In the genomic region with DNA sequence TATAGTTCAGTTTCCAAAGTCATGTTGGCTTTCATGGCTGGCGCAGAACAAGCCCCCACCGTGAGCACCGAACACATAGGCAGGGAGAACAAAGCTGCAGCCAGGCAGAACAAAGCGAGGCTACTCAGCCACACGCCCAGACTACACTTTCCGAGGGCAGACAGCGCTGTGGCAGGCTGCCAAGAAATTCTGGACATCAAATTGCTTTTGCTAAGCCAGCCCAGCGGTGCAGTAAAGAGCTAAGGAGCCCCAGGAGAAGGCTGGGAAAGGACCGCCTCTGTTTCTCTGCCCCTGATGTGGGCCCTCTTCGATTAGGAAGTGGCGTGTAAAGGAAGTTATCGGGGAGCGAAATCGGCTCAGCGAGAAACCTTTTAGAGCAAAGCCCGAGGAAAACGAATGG, we compare ENCODE assay signal across 9 mouse cellular contexts.
DNase-seq lines count a peak whose midpoint lies in the region; ATAC-seq and TF ChIP-seq lines count a peak whose summit lies in the region.
"Had no signal": no experiment of that assay in that cellular context is flagged by ENCODE, and none has a peak within 500 bp of the region (broad histone marks: within the 10 kb centered on the region; RNA-seq: fewer than 3 reads in every experiment).

No protein-coding gene starts in this region.

- peaks cover 6% of the 10 kb centered on the region; the same call in 1 of the 2 replicates for H3K27me3 ChIP-seq in E14TG2a.4 (ENCODE audit: insufficient read depth, low read length)
- H3K27me3 ChIP-seq in forebrain, postnatal 0 days (ENCODE audit: insufficient read depth, low read length), result no peaks in the 10 kb centered on the region
- H3K27me3 ChIP-seq in lung, embryonic 14.5 days (ENCODE audit: insufficient read depth, low read length), result no peaks in the 10 kb centered on the region
- H3K27me3 ChIP-seq: liver, embryonic 13.5 days had no signal

- H3K36me3 ChIP-seq in E14TG2a.4 (ENCODE audit: insufficient read depth, low read length), result no peaks in the 10 kb centered on the region
- H3K36me3 ChIP-seq in forebrain, postnatal 0 days (ENCODE audit: insufficient read depth), result no peaks in the 10 kb centered on the region
- H3K36me3 ChIP-seq in lung, embryonic 14.5 days (ENCODE audit: insufficient read depth), result no peaks in the 10 kb centered on the region
- H3K36me3 ChIP-seq: liver, embryonic 13.5 days had no signal

- no peak overlapping the region for H3K27ac ChIP-seq in forebrain, postnatal 0 days (ENCODE audit: low read depth, low read length)
- peak overlapping the region; percentile 89 for H3K27ac ChIP-seq in lung, embryonic 14.5 days (ENCODE audit: low read depth)
- H3K27ac ChIP-seq: liver, embryonic 13.5 days had no signal

- H3K4me1 ChIP-seq in E14TG2a.4 (replicated peaks; ENCODE audit: low read depth, low read length), result no peaks in the 10 kb centered on the region; the same call in 1 of the 2 replicates
- 0 out of 2 replicates have a peak, but pooled peaks cover 5% of the 10 kb centered on the region for H3K4me1 ChIP-seq in forebrain, postnatal 0 days (ENCODE audit: insufficient read depth)
- H3K4me1 ChIP-seq in lung, embryonic 14.5 days (ENCODE audit: insufficient read depth), result peaks cover 9% of the 10 kb centered on the region; the same call in 1 of the 2 replicates
- H3K4me1 ChIP-seq: liver, embryonic 13.5 days had no signal

- peaks cover 5% of the 10 kb centered on the region for H3K9me3 ChIP-seq in E14TG2a.4 (ENCODE audit: low read length)
- H3K9me3 ChIP-seq in forebrain, postnatal 0 days (ENCODE audit: low read length), result no peaks in the 10 kb centered on the region
- H3K9me3 ChIP-seq in lung, embryonic 14.5 days (ENCODE audit: low read depth, low read length), result no peaks in the 10 kb centered on the region
- H3K9me3 ChIP-seq: liver, embryonic 13.5 days had no signal

- 5% methylated on average over 17 of the region's 17 CpGs for WGBS in forebrain, postnatal 0 days
- WGBS in lung, embryonic 14.5 days, result 5% methylated on average over 17 of the region's 17 CpGs

- no peak for TF ChIP-seq CTCF in E14TG2a.4 (conservative IDR thresholded peaks at IDR 0.05; ENCODE audit: low read length)
- TF ChIP-seq CTCF in forebrain, postnatal 0 days (IDR thresholded peaks at IDR 0.05; ENCODE audit: low read depth), result no peak
- no peak for TF ChIP-seq CTCF in lung, embryonic 14.5 days (IDR thresholded peaks at IDR 0.05; ENCODE audit: low read depth)

- DNase-seq in cerebellum, adult 11-12 months, result peak; percentile 6
- DNase-seq in forebrain, postnatal 0 days, result peak; percentile 77
- DNase-seq in heart, postnatal 25 days (ENCODE audit: low spot score), result peak; percentile 56
- peak; percentile 92 to 93 for DNase-seq in kidney, postnatal 4 days
- peak; percentile 99 for DNase-seq in lung, embryonic 14.5 days
- peak; percentile 88 for DNase-seq in ovary, postnatal 36 days (ENCODE audit: low spot score)
- DNase-seq in B cell, adult 2 months, result no peak
- DNase-seq: liver, embryonic 13.5 days had no signal

- no peak overlapping the region for H3K9ac ChIP-seq in forebrain, postnatal 0 days
- H3K9ac ChIP-seq in lung, embryonic 14.5 days, result peak overlapping the region; percentile 6; the same call in 1 of the 2 replicates
- H3K9ac ChIP-seq: liver, embryonic 13.5 days had no signal

- intact Hi-C loops in heart, postnatal 25 days (cut with DNase I), result loop anchor here (5.0 kb wide), 1 partner anchor 129 kb away; no protein-coding TSS in a partner anchor

- peak overlapping the region; percentile 17; the same call in 1 of the 2 replicates for H3K4me2 ChIP-seq in forebrain, postnatal 0 days (ENCODE audit: low read depth)
- H3K4me2 ChIP-seq in lung, embryonic 14.5 days, result peak overlapping the region; percentile 38
- H3K4me2 ChIP-seq: liver, embryonic 13.5 days had no signal

- peak overlapping the region; percentile 56 for H3K4me3 ChIP-seq in E14TG2a.4 (replicated peaks; ENCODE audit: low read length)
- no peak overlapping the region for H3K4me3 ChIP-seq in forebrain, postnatal 0 days (ENCODE audit: low read depth, low read length)
- no peak overlapping the region for H3K4me3 ChIP-seq in lung, embryonic 14.5 days (ENCODE audit: low read depth, low read length)
- H3K4me3 ChIP-seq: liver, embryonic 13.5 days had no signal

- peak; percentile 71 for ATAC-seq in forebrain, postnatal 0 days
- ATAC-seq in lung, embryonic 14.5 days (ENCODE audit: insufficient read depth), result peak; percentile 96

Comparison
In these comparisons a context has a peak if more than half of its experiments do, and no peak if none do; other contexts are left out.
1. DNase-seq: peak in cerebellum, adult 11-12 months (single experiment), forebrain, postnatal 0 days (single experiment), heart, postnatal 25 days (single experiment), kidney, postnatal 4 days (2 of 2), lung, embryonic 14.5 days (single experiment) and ovary, postnatal 36 days (single experiment); none in B cell, adult 2 months (0 of 2).